ENCODE assay signal across 7 mouse cellular contexts in the genomic region with DNA sequence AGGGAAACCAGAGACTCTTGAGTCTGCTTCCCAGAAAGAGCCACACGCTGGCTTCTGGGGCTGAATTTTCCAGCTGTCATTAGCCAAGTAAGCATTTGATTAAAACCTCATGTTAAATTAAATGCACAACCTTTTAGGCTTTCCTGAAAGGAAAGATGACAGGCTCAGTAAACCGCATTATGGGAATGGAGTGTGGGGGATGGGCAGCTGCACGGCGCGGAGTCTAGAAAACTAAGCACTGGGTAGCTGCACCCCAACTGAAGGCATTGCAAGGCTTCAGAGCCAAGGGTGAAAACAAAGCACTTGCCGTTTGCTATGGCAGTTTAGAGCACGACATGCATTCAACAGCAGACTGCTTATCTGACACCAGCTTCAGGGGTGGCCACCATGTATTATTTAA. TPM values are rescaled to one million over a fixed set of nuclear protein-coding genes. Genes with fewer than 3 reads are reported as not detected.
A peak's percentile ranks its signal among the peaks of the same experiment; 100 is the strongest.
DNase-seq lines count a peak whose midpoint lies in the region; ATAC-seq lines count a peak whose summit lies in the region.

No protein-coding gene starts in this region.

- H3K4me2 ChIP-seq in lung, embryonic 16.5 days (ENCODE audit: low read depth, low read length): peak overlapping the region; percentile 84
- peak overlapping the region; percentile 99 for H3K4me2 ChIP-seq in forebrain, embryonic 14.5 days (ENCODE audit: low read length)

- no peak for DNase-seq in lung, postnatal 4 days
- peak; percentile 28 for DNase-seq in forebrain, embryonic 14.5 days (ENCODE audit: low spot score)
- peak; percentile 75 for DNase-seq in limb, embryonic 10.5 days (ENCODE audit: low spot score)
- DNase-seq in retina, embryonic 14.5 days (ENCODE audit: low spot score): peak; percentile 49
- DNase-seq in frontal cortex, postnatal 25 days (ENCODE audit: low spot score in 2 of 2): no peak
- no peak for DNase-seq in left cerebral cortex, postnatal 36 days (ENCODE audit: low spot score in 2 of 2)

- no peaks in the 10 kb centered on the region for H3K36me3 ChIP-seq in lung, embryonic 16.5 days (ENCODE audit: control insufficient read depth, insufficient read depth, low read length)
- no peaks in the 10 kb centered on the region for H3K36me3 ChIP-seq in forebrain, embryonic 14.5 days (ENCODE audit: control insufficient read depth, insufficient read depth, low read length)
- H3K36me3 ChIP-seq in limb, embryonic 10.5 days: no peaks in the 10 kb centered on the region

- ATAC-seq in lung, embryonic 16.5 days (ENCODE audit: low read depth): no peak
- no peak for ATAC-seq in forebrain, embryonic 14.5 days

- peaks cover 13% of the 10 kb centered on the region; the same call in 1 of the 2 replicates for H3K4me1 ChIP-seq in lung, embryonic 16.5 days (replicated peaks; ENCODE audit: control insufficient read depth, insufficient read depth, low read length)
- H3K4me1 ChIP-seq in forebrain, embryonic 14.5 days (ENCODE audit: control insufficient read depth, insufficient read depth, low read length): peaks cover 29% of the 10 kb centered on the region
- peaks cover 74% of the 10 kb centered on the region for H3K4me1 ChIP-seq in limb, embryonic 10.5 days

- H3K27ac ChIP-seq in lung, embryonic 16.5 days (ENCODE audit: low read length): no peak overlapping the region
- H3K27ac ChIP-seq in forebrain, embryonic 14.5 days (ENCODE audit: low read depth, low read length): no peak overlapping the region
- no peak overlapping the region; the same call in 1 of the 2 replicates for H3K27ac ChIP-seq in limb, embryonic 10.5 days

- H3K27me3 ChIP-seq in lung, embryonic 16.5 days (ENCODE audit: control insufficient read depth, insufficient read depth, low read depth, low read length): no peaks in the 10 kb centered on the region
- no peaks in the 10 kb centered on the region for H3K27me3 ChIP-seq in forebrain, embryonic 14.5 days (replicated peaks; ENCODE audit: control insufficient read depth, insufficient read depth, low read length)
- peaks cover 13% of the 10 kb centered on the region for H3K27me3 ChIP-seq in limb, embryonic 10.5 days (ENCODE audit: low read depth, poor library complexity, severe bottlenecking)

- no peaks in the 10 kb centered on the region for H3K9me3 ChIP-seq in lung, embryonic 16.5 days (ENCODE audit: control insufficient read depth, low read length)
- H3K9me3 ChIP-seq in forebrain, embryonic 14.5 days (replicated peaks; ENCODE audit: control insufficient read depth, low read length): no peaks in the 10 kb centered on the region
- no peaks in the 10 kb centered on the region for H3K9me3 ChIP-seq in limb, embryonic 10.5 days (replicated peaks)

- 0 out of 2 replicates have a peak overlapping the region, but pooled peaks have one; percentile 3 for H3K9ac ChIP-seq in lung, embryonic 16.5 days (ENCODE audit: low read length)
- peak overlapping the region; percentile 29; the same call in 1 of the 2 replicates for H3K9ac ChIP-seq in forebrain, embryonic 14.5 days (ENCODE audit: low read length)

- H3K4me3 ChIP-seq in lung, embryonic 16.5 days (ENCODE audit: low read length): peak overlapping the region; percentile 68
- peak overlapping the region; percentile 58 for H3K4me3 ChIP-seq in forebrain, embryonic 14.5 days (ENCODE audit: low read depth, low read length)
- peak overlapping the region; percentile 76 for H3K4me3 ChIP-seq in limb, embryonic 10.5 days

- intact Hi-C loops in left cerebral cortex, postnatal 36 days (cut with DNase I): loop anchor here (5.0 to 10.0 kb wide), 2 partner anchors 44 to 437 kb away; no protein-coding TSS in a partner anchor

- WGBS in lung, embryonic 16.5 days: 18% methylated on average over 7 of the region's 7 CpGs
- 11% methylated on average over 7 of the region's 7 CpGs for WGBS in forebrain, embryonic 14.5 days
- 14% methylated on average over 7 of the region's 7 CpGs for WGBS in limb, embryonic 10.5 days

RNA-seq across cellular contexts. Expression of gene Abtb2, which starts 2.1 kb away (rescaled TPM):
- polyA plus RNA-seq in lung, embryonic 16.5 days (2015; fragmentation: Nextera tagmentation; extraction: Ambion mirVana): 6.6 and 7.7 TPM in 2 replicates
- polyA plus RNA-seq in forebrain, embryonic 14.5 days (2014; fragmentation: Nextera tagmentation; extraction: Ambion mirVana): 3.8 and 5.9 TPM in 2 replicates
- 14.2 and 17.6 TPM in 2 replicates for polyA plus RNA-seq in limb, embryonic 10.5 days (2016; fragmentation: Nextera tagmentation; extraction: Ambion mirVana)
- 10 to 100 TPM in 1 of 2 experiments, 1 to 10 TPM in 1; 9.0 to 11.0 TPM for total RNA-seq in left cerebral cortex, postnatal 36 days (2021)

Comparison
In these comparisons a context has a peak if more than half of its experiments do, and no peak if none do; other contexts are left out.
1. DNase-seq: peak in forebrain, embryonic 14.5 days (single experiment), limb, embryonic 10.5 days (single experiment) and retina, embryonic 14.5 days (single experiment); none in lung, postnatal 4 days (0 of 2), frontal cortex, postnatal 25 days (0 of 2) and left cerebral cortex, postnatal 36 days (0 of 2).
2. Peak in every context shown above with its lines, with median percentiles within 50 percentile points of each other: H3K4me3 ChIP-seq.